Mouse (Mus musculus) v-Abl transformed pro-B cells (cell line): Measurements from ENCODE around the gene Plppr3.

Experiments
- in situ Hi-C, 2 experiments: fragments of 400-800 bp; cut with MboI; formaldehyde crosslinking; loops; one replicate each; pipeline ENCODE4 v1.15.1; 2025; ENCODE audit not compliant: unreplicated experiment in 2 of 2

Plppr3 gene

GRCm38 (mm10) chr10:79874290-79874862 is at the start of gene Plppr3, which contains the start of gene Prtn3:
TSS of gene Plppr3 (minus strand) at chr10:79874634.
TSS of gene Prtn3 (plus strand) at chr10:79874476.
- in situ Hi-C loops, result no loop called here

GRCm38 (mm10) chr10:79921572-79921971 is 47.1 kb upstream of the Plppr3 start:
- in situ Hi-C loops, result loop anchor here (5.0 kb wide), 3 partner anchors 36 to 89 kb away; no protein-coding TSS in a partner anchor

GRCm38 (mm10) chr10:79920958-79921535 is 46.6 kb upstream of the Plppr3 start, which contains the start of gene R3hdm4:
TSS of gene R3hdm4 (minus strand) at chr10:79921208.
- in situ Hi-C loops, result loop anchor here (5.0 kb wide), 3 partner anchors 36 to 89 kb away; no protein-coding TSS in a partner anchor

GRCm38 (mm10) chr10:79920056-79920890 is 45.8 kb upstream of the Plppr3 start:
- in situ Hi-C loops, result loop anchor here (5.0 kb wide), 3 partner anchors 37 to 88 kb away; no protein-coding TSS in a partner anchor

GRCm38 (mm10) chr10:79919251-79919849 is 44.9 kb upstream of the Plppr3 start:
- in situ Hi-C loops, result no loop called here

DNA sequence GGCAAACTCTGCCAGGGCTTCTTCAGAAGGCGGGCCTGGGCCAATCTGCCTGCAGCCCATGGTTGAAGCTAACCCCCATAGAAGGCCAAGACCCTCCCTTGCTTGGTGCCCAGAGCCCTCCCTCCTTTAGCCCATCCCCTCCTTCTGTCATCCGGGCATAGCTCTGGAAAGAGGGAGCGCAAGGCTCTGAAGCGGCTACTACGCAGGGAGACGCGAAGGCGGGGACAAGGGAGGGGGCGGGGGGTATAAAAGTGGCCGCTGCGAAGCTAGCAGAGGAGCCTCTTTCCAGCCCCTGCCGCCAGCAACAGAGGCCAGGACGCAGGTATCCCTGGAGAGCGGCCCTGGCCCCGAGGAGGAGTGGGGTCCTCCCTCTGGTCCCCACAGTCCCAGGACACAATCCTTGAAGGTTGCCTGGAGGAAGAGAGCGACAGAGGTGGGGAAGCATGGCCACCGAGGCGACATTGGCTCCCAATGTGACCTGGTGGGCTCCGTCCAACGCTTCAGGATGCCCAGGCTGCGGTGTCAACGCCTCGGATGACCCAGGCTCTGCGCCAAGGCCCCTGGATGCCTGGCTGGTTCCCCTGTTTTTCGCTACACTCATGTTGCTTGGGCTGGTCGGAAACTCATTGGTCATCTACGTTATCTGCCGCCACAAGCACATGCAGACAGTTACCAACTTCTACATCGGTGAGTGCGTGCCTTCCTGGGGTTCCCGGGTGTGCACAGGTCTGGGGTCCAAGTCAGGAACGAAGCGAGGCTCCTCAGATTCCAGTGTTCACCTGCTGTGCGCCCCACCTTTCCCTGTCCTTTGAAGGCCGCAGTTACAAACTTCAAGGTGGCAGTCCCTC is 44.0 kb upstream of the Plppr3 start:
- in situ Hi-C loops, result no loop called here

GRCm38 (mm10) chr10:79917532-79918100 is 43.2 kb upstream of the Plppr3 start:
- in situ Hi-C loops, result no loop called here

GRCm38 (mm10) chr10:79916808-79917531 is 42.5 kb upstream of the Plppr3 start, which contains the start of gene Kiss1r:
TSS of gene Kiss1r (plus strand) at chr10:79916971.
- in situ Hi-C loops, result no loop called here

- in situ Hi-C loops, result no loop called here
These were observed 41.6 kb upstream of the Plppr3 start for GRCm38 (mm10) chr10:79916081-79916480.

- in situ Hi-C loops, result no loop called here
These were observed 40.6 kb upstream of the Plppr3 start for GRCm38 (mm10) chr10:79914948-79915596.

GRCm38 (mm10) chr10:79914131-79914947 is 39.9 kb upstream of the Plppr3 start:
- in situ Hi-C loops, result no loop called here

DNA sequence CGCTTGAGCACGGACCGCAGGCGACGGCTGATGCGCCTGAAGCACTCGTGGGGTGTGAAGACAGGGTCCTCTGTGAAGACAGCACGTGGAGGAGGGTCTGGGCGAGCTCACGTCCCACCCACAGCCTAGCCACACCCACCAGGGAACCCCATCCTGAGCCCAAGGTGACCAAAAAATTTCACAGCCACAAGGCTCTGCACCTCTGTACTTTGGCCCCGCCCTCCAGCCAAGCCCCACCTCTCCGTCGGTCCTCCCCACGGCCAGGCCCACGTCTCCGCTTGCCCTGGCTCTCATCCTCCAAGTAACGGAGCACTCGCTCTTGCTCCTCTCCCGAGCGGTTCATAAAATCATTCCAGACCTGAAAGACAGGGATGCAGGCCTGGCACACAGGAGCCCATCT is 38.0 kb upstream of the Plppr3 start:
- in situ Hi-C loops, result no loop called here

DNA sequence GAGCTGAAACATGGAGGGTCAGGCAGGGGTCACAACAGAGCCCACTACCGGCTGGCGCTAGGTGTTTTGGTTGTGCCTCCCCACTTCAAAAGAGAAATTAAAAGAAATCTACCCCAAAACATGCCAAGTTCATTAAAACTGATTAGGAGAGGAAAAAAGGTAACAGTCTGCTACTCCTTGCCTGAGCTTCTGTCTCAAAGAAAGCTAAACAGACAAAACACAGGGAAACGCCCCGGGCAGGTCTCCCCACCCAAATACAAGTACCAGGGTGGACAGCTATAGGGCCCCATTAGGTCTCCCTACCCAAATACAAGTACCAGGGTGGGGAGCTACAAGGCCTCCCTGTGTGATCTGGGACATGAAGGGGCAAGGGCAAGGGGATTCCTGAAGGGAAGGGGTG is 36.1 kb upstream of the Plppr3 start, which contains the start of gene Gm26602:
Gene Gm26602, plus strand, starts transcription at position 301 of the 400 bp plus-strand sequence.
- in situ Hi-C loops, result no loop called here

DNA sequence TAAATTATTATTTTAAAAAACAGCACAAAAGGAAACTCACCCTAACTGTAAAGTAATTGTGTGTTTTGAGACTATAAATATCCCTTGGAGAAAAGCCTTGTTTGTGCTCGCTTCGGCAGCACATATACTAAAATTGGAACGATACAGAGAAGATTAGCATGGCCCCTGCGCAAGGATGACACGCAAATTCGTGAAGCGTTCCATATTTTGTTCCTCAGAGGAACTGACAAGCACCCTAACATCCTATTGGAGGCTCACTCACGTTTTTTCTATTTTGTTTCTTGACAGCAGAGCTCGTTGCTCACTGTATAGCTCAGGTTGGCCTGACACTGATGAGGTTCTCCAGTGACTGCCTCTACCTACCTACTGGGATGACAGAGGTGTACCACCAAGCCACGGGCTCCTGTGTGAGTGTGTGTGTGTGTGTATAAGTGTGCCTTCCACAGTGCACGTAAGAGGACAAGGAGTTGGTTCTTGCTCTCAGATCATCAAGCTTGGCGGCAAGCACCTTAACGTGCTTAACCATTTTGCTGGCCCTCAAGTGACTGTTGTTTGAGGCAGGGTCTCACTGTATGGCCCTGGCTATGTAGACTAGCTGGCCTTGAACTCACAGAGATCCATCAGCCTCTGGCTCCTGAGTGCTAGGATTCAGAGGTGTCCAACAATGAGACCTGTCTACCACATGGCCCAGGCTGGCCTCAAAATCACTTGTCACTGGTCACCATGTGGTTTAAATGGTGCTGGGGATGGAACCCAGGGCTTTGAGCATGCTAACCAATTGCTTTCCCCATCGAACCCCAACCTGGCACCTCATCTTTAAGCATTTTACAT is 34.9 kb upstream of the Plppr3 start:
- in situ Hi-C loops, result no loop called here

DNA sequence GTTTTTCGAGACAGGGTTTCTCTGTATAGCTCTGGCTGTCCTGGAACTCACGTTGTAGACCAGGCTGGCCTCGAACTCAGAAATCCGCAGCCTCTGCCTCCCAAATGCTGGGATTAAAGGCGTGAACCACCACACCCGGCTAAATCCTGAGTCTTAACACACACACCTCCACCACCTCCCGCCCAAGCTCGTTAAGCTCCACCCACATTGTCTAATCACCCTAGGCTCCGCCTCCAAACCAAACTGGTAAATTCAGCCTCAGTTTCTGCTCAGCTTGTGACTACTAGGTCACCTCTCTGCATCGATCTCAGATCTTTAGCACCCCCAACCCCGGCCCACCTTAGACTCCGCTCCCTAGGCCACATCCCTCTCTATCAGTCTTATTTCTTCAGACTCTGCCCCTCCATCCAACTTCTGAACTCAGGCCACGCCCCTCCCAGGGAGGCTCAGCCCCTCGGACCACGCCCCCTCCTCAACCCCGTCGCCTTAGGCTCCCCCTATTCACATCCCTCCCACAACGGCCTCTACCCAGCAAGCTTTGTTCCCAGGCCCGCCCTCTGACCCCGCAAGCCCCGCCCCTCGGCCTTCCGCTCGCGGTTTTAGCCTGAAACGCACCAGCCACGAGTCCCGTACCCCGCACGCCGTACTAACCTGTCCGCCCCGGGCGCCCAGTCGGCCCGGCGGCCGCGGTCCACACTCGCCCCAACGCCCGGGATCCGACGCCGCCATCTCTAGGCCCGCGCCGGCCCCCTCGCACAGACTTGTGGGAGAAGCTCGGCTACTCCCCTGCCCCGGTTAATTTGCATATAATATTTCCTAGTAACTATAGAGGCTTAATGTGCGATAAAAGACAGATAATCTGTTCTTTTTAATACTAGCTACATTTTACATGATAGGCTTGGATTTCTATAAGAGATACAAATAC is 34.0 kb upstream of the Plppr3 start, which contains the start of gene Med16:
Gene Med16, minus strand, starts transcription at position 757 of the 925 bp plus-strand sequence.
- in situ Hi-C loops, result no loop called here

- in situ Hi-C loops, result no loop called here
These were observed 33.0 kb upstream of the Plppr3 start for GRCm38 (mm10) chr10:79907415-79907814.
